Mouse (Mus musculus) stomach, postnatal 0 days (tissue): ENCODE results near the gene Kirrel3.

ENCODE experiments used
- CTCF ChIP-seq: IDR thresholded peaks from 2 replicates; pipeline ENCODE4 v1.5.1; 2016; ENCODE audit warnings: antibody characterized with exemption, low read depth, mild to moderate bottlenecking, moderate library complexity
- EP300 ChIP-seq: optimal IDR thresholded peaks from 2 replicates; pipeline ENCODE3; 2016; ENCODE audit warnings: antibody characterized with exemption

DNA sequence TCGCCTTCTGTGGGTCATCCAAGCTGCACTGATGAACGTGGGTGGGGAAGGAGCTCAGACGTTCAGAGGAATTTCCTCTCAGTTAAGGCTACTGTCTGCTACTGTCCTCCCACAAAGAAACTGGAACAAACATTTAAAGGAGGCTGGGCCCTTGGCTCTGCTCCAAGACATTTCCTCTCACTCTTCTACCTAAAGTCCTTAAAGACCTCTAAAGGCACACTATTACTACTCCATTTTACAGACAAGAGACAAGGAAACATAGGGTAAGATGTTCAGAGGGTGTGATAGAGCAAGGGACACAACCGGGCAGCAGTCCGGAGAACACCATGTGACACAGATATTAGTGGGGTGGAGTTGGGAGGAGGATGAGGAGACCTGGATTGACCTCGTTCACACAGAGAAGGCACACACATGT, 541.2 kb downstream of the Kirrel3 start:
- TF ChIP-seq CTCF (no peak), EP300 (no peak)
